Mouse (Mus musculus) C2C12 (cell line): Measurements from ENCODE around the gene Cant1. TPM values are rescaled to one million over a fixed set of nuclear protein-coding genes. Genes with fewer than 3 reads are reported as not detected.

Source experiments
- H3K27me3 ChIP-seq: one replicate; pipeline ENCODE4 v1.6.1; 2011; ENCODE audit not compliant: control insufficient read depth, insufficient read depth, insufficient read length
- H3K36me3 ChIP-seq: one replicate; pipeline ENCODE4 v1.6.1; 2011; ENCODE audit not compliant: control insufficient read depth, insufficient read depth
- H3K4me3 ChIP-seq: one replicate; pipeline ENCODE4 v1.5.1; 2011; ENCODE audit warnings: mild to moderate bottlenecking, control low read depth; ENCODE audit not compliant: poor library complexity, insufficient read depth, severe bottlenecking
- H3K79me2 ChIP-seq: one replicate; pipeline ENCODE4 v1.6.1; 2011; ENCODE audit not compliant: control insufficient read depth, insufficient read depth
- H3K79me3 ChIP-seq: one replicate; pipeline ENCODE4 v1.6.1; 2011; ENCODE audit warnings: low read depth, control low read depth
- H3ac ChIP-seq: one replicate; pipeline ENCODE3; 2011; ENCODE audit warnings: low read depth; ENCODE audit not compliant: control insufficient read depth, insufficient read length
- CEBPB ChIP-seq: IDR thresholded peaks from one replicate; pipeline ENCODE4 v1.6.1; 2011; ENCODE audit warnings: low read depth, mild to moderate bottlenecking, control low read depth, moderate library complexity
- CTCF ChIP-seq: IDR thresholded peaks from one replicate; pipeline ENCODE4 v1.5.1; 2011; ENCODE audit not compliant: control insufficient read depth, insufficient read depth, insufficient read length
- FOSL1 ChIP-seq: IDR thresholded peaks from one replicate; pipeline ENCODE4 v1.8.0; 2011; ENCODE audit warnings: mild to moderate bottlenecking, low read length; ENCODE audit not compliant: poor library complexity, insufficient read depth, severe bottlenecking
- MAX ChIP-seq: IDR thresholded peaks from one replicate; pipeline ENCODE4 v1.6.1; 2011; ENCODE audit warnings: mild to moderate bottlenecking, control low read depth
- MYOD1 ChIP-seq: IDR thresholded peaks from one replicate; pipeline ENCODE4 v1.6.1; 2011; ENCODE audit warnings: low read depth; ENCODE audit not compliant: control insufficient read depth, insufficient read length
- MYOG ChIP-seq: IDR thresholded peaks from one replicate; pipeline ENCODE4 v1.6.1; 2011; ENCODE audit not compliant: control insufficient read depth, insufficient read length; ENCODE audit errors: extremely low read depth
- USF1 ChIP-seq: IDR thresholded peaks from one replicate; pipeline ENCODE4 v1.6.1; 2011; ENCODE audit warnings: low read depth, mild to moderate bottlenecking, control low read depth, moderate library complexity
- polyA plus RNA-seq: library from polyadenylated mRNA; unstranded; fragments of >200 nt; fragmentation: generic; extraction: Trizol; gene quantifications from one replicate; pipeline ENCODE4 v1.2.1, GENCODE M21; 2012; ENCODE audit warnings: missing spikeins

Gene Cant1
- polyA plus RNA-seq, 1 experiment, result 29.7 TPM

- Histone ChIP-seq H3K4me3 (no peak overlapping the region), H3K36me3 (no peaks in the 10 kb centered on the region)
- TF ChIP-seq MAX (no peak), CTCF (no peak), USF1 (no peak), FOSL1 (no peak), CEBPB (no peak), MYOG (no peak), MYOD1 (no peak)
These were observed 54.9 kb downstream of the Cant1 start for GRCm38 (mm10) chr11:118364021-118364420.

GRCm38 (mm10) chr11:118362971-118363518, 55.8 kb downstream of the Cant1 start:
- TF ChIP-seq FOSL1 (no peak), USF1 (peak; percentile 61), MYOD1 (peak; percentile 43), CEBPB (peak; percentile 33), MAX (peak; percentile 27)
- Histone ChIP-seq H3ac (peak overlapping the region; percentile 20), H3K4me3 (no peak overlapping the region), H3K36me3 (no peaks in the 10 kb centered on the region), H3K79me2 (peaks cover 13% of the 10 kb centered on the region), H3K27me3 (no peaks in the 10 kb centered on the region), H3K79me3 (no peaks in the 10 kb centered on the region)

More at GRCm38 (mm10) chr11:118364021-118364420, 54.9 kb downstream of the Cant1 start:
- Histone ChIP-seq H3K79me2 (peaks cover 13% of the 10 kb centered on the region), H3ac (peak overlapping the region; percentile 51), H3K79me3 (no peaks in the 10 kb centered on the region), H3K27me3 (no peaks in the 10 kb centered on the region)

- H3K36me3 ChIP-seq, result no peaks in the 10 kb centered on the region
- H3K79me2 ChIP-seq, result peaks cover 13% of the 10 kb centered on the region
- peak overlapping the region; percentile 38 for H3ac ChIP-seq
- TF ChIP-seq CEBPB, result peak; percentile 37
- TF ChIP-seq MYOD1, result no peak
- H3K4me3 ChIP-seq, result no peak overlapping the region
- no peaks in the 10 kb centered on the region for H3K79me3 ChIP-seq
- H3K27me3 ChIP-seq, result no peaks in the 10 kb centered on the region
These were observed 56.4 kb downstream of the Cant1 start for GRCm38 (mm10) chr11:118362501-118362900.

- H3K79me2 ChIP-seq, result peaks cover 13% of the 10 kb centered on the region
- no peaks in the 10 kb centered on the region for H3K79me3 ChIP-seq
- H3K36me3 ChIP-seq, result no peaks in the 10 kb centered on the region
- no peak overlapping the region for H3ac ChIP-seq
- peak; percentile 43 for TF ChIP-seq MAX
- TF ChIP-seq MYOD1, result no peak
- no peak overlapping the region for H3K4me3 ChIP-seq
- H3K27me3 ChIP-seq, result no peaks in the 10 kb centered on the region
These were observed 58.0 kb downstream of the Cant1 start for GRCm38 (mm10) chr11:118360907-118361341.

- peaks cover 14% of the 10 kb centered on the region for H3K79me2 ChIP-seq
- no peaks in the 10 kb centered on the region for H3K27me3 ChIP-seq
- TF ChIP-seq MYOG, result no peak
- no peak overlapping the region for H3ac ChIP-seq
- no peaks in the 10 kb centered on the region for H3K36me3 ChIP-seq
- no peak overlapping the region for H3K4me3 ChIP-seq
- H3K79me3 ChIP-seq, result no peaks in the 10 kb centered on the region
These were observed 58.4 kb downstream of the Cant1 start for GRCm38 (mm10) chr11:118360491-118360890.

Other genes with a start within 250 kb of the Cant1 start
- gene Cyth1, start 170.5 kb downstream of the Cant1 start, polyA plus RNA-seq, result 7.9 TPM
- 14.8 TPM for gene Usp36, start 128.8 kb downstream of the Cant1 start, polyA plus RNA-seq
- gene Cep295nl, start 76.6 kb downstream of the Cant1 start, polyA plus RNA-seq, result 1.4 TPM
- 372 TPM for gene Timp2, start 63.3 kb downstream of the Cant1 start, polyA plus RNA-seq
- gene Lgals3bp, start 17.0 kb downstream of the Cant1 start, polyA plus RNA-seq, result 6.6 TPM
- gene C1qtnf1, start 9.1 kb upstream of the Cant1 start, polyA plus RNA-seq, result 2.0 TPM
- gene Engase, start 57.7 kb upstream of the Cant1 start, polyA plus RNA-seq, result 2.1 TPM